Mouse (Mus musculus): Measurements from ENCODE around the gene Metrn. TPM values are rescaled to one million over a fixed set of nuclear protein-coding genes. Genes with fewer than 3 reads are reported as not detected.
A peak's percentile ranks its signal among the peaks of the same experiment; 100 is the strongest.

Gene Metrn
- polyA plus RNA-seq, 1 experiment: 74.8 TPM

GRCm38 (mm10) chr17:25833961-25834594, 37.1 kb upstream of the Metrn start:
- Histone ChIP-seq H3K4me1 (ENCODE audit: control insufficient read depth, insufficient read depth, low read length) (peaks cover 4% of the 10 kb centered on the region; the same call in 1 of the 2 replicates), H3K27ac (ENCODE audit: control insufficient read depth, insufficient read depth, low read depth, low read length, poor library complexity) (no peak overlapping the region), H3K4me3 (replicated peaks; ENCODE audit: control insufficient read depth, low read depth, low read length) (peak overlapping the region; percentile 87)
- 44% methylated on average over 6 of the region's 6 CpGs for WGBS
- TF ChIP-seq CTCF (IDR thresholded peaks at IDR 0.05; ENCODE audit: control insufficient read depth, insufficient read depth, low read length) (no peak), POLR2A (IDR thresholded peaks at IDR 0.05; ENCODE audit: borderline replicate concordance, control insufficient read depth, low read depth, low read length) (no peak)

- TF ChIP-seq POLR2A (IDR thresholded peaks at IDR 0.05; ENCODE audit: borderline replicate concordance, control insufficient read depth, low read depth, low read length) (no peak), CTCF (IDR thresholded peaks at IDR 0.05; ENCODE audit: control insufficient read depth, insufficient read depth, low read length) (no peak)
- peak within 1 kb of the TSS; percentile 89 for H3K27ac ChIP-seq (ENCODE audit: control insufficient read depth, insufficient read depth, low read depth, low read length, poor library complexity)
- H3K4me1 ChIP-seq (ENCODE audit: control insufficient read depth, insufficient read depth, low read length): peaks cover 7% of the 10 kb centered on the region; the same call in 1 of the 2 replicates
- peak within 1 kb of the TSS; percentile 87 for H3K4me3 ChIP-seq (replicated peaks; ENCODE audit: control insufficient read depth, low read depth, low read length)
- under 1% methylated on average over 24 of the region's 24 CpGs for WGBS
Measured at GRCm38 (mm10) chr17:25833291-25833663, 36.3 kb upstream of the Metrn start, which contains the start of gene Stub1. Gene Stub1 (minus strand): TSS chr17:25833404.

GRCm38 (mm10) chr17:25832436-25833290, 35.7 kb upstream of the Metrn start:
- peaks cover 7% of the 10 kb centered on the region; the same call in 1 of the 2 replicates for H3K4me1 ChIP-seq (ENCODE audit: control insufficient read depth, insufficient read depth, low read length)
- peak overlapping the region; percentile 87 for H3K4me3 ChIP-seq (replicated peaks; ENCODE audit: control insufficient read depth, low read depth, low read length)
- WGBS: under 1% methylated on average over 77 of the region's 77 CpGs
- H3K27ac ChIP-seq (ENCODE audit: control insufficient read depth, insufficient read depth, low read depth, low read length, poor library complexity): peak overlapping the region; percentile 89
- peak; percentile 82; the same call in 1 of the 2 replicates for TF ChIP-seq POLR2A (IDR thresholded peaks at IDR 0.05; ENCODE audit: borderline replicate concordance, control insufficient read depth, low read depth, low read length)
- no peak for TF ChIP-seq CTCF (IDR thresholded peaks at IDR 0.05; ENCODE audit: control insufficient read depth, insufficient read depth, low read length)

- WGBS: 51% methylated on average over 21 of the region's 21 CpGs
- TF ChIP-seq CTCF (IDR thresholded peaks at IDR 0.05; ENCODE audit: control insufficient read depth, insufficient read depth, low read length) (no peak), POLR2A (IDR thresholded peaks at IDR 0.05; ENCODE audit: borderline replicate concordance, control insufficient read depth, low read depth, low read length) (no peak)
- Histone ChIP-seq H3K4me1 (ENCODE audit: control insufficient read depth, insufficient read depth, low read length) (peaks cover 7% of the 10 kb centered on the region; the same call in 1 of the 2 replicates), H3K27ac (ENCODE audit: control insufficient read depth, insufficient read depth, low read depth, low read length, poor library complexity) (no peak overlapping the region; the same call in 1 of the 2 replicates), H3K4me3 (replicated peaks; ENCODE audit: control insufficient read depth, low read depth, low read length) (peak overlapping the region; percentile 69)
Measured at GRCm38 (mm10) chr17:25831451-25832281, 34.7 kb upstream of the Metrn start.

- TF ChIP-seq POLR2A (IDR thresholded peaks at IDR 0.05; ENCODE audit: borderline replicate concordance, control insufficient read depth, low read depth, low read length) (no peak), CTCF (IDR thresholded peaks at IDR 0.05; ENCODE audit: control insufficient read depth, insufficient read depth, low read length) (no peak)
- Histone ChIP-seq H3K27ac (ENCODE audit: control insufficient read depth, insufficient read depth, low read depth, low read length, poor library complexity) (no peak overlapping the region), H3K4me1 (ENCODE audit: control insufficient read depth, insufficient read depth, low read length) (peaks cover 7% of the 10 kb centered on the region; the same call in 1 of the 2 replicates), H3K4me3 (replicated peaks; ENCODE audit: control insufficient read depth, low read depth, low read length) (no peak overlapping the region)
- WGBS: 88% methylated on average over 14 of the region's 14 CpGs
Measured at GRCm38 (mm10) chr17:25830806-25831431, 34.0 kb upstream of the Metrn start.

GRCm38 (mm10) chr17:25830200-25830753, 33.3 kb upstream of the Metrn start:
- 81% methylated on average over 4 of the region's 4 CpGs for WGBS
- peaks cover 7% of the 10 kb centered on the region; the same call in 1 of the 2 replicates for H3K4me1 ChIP-seq (ENCODE audit: control insufficient read depth, insufficient read depth, low read length)

GRCm38 (mm10) chr17:25829558-25830017, 32.7 kb upstream of the Metrn start:
- H3K27ac ChIP-seq (ENCODE audit: control insufficient read depth, insufficient read depth, low read depth, low read length, poor library complexity): peak overlapping the region; percentile 20; the same call in 1 of the 2 replicates
- 48% methylated on average over 8 of the region's 8 CpGs for WGBS
- TF ChIP-seq CTCF (IDR thresholded peaks at IDR 0.05; ENCODE audit: control insufficient read depth, insufficient read depth, low read length): no peak
- no peak for TF ChIP-seq POLR2A (IDR thresholded peaks at IDR 0.05; ENCODE audit: borderline replicate concordance, control insufficient read depth, low read depth, low read length)
- peak overlapping the region; percentile 80 for H3K4me3 ChIP-seq (replicated peaks; ENCODE audit: control insufficient read depth, low read depth, low read length)
- peaks cover 7% of the 10 kb centered on the region; the same call in 1 of the 2 replicates for H3K4me1 ChIP-seq (ENCODE audit: control insufficient read depth, insufficient read depth, low read length)

More at GRCm38 (mm10) chr17:25830200-25830753, 33.3 kb upstream of the Metrn start:
- TF ChIP-seq CTCF (IDR thresholded peaks at IDR 0.05; ENCODE audit: control insufficient read depth, insufficient read depth, low read length): no peak
- TF ChIP-seq POLR2A (IDR thresholded peaks at IDR 0.05; ENCODE audit: borderline replicate concordance, control insufficient read depth, low read depth, low read length): no peak
- Histone ChIP-seq H3K4me3 (replicated peaks; ENCODE audit: control insufficient read depth, low read depth, low read length) (no peak overlapping the region), H3K27ac (ENCODE audit: control insufficient read depth, insufficient read depth, low read depth, low read length, poor library complexity) (no peak overlapping the region)

Data from bone marrow, adult 2 months (tissue).